Mouse (Mus musculus): ENCODE measurements around the gene Nipa1.

DNA sequence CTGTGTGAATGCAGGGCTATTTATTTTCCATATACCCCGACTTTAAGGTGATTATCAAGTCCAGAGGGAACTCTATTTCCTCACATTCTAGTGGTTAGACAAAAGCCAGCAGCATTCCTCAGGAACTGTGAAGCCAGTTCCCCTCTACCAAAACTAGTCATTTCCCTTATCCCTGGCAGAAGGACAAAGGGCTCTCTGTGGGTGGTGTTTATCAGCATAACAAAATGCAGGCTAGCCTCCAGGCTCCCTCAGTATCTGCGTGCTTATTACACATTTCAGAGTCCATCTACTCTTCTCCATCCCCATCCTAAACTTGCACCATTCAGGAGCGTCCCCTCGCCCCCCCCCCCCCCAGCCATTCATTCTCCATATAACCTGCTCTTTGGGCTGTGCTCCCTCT is 20.8 kb downstream of the Nipa1 start:
- TF ChIP-seq HCFC1 (IDR thresholded peaks at IDR 0.05; ENCODE audit: borderline replicate concordance, insufficient read depth, low read length), result no peak
- TF ChIP-seq CHD2 (IDR thresholded peaks at IDR 0.05; ENCODE audit: low read depth, low read length), result no peak
- no peak for TF ChIP-seq ZNF384 (IDR thresholded peaks at IDR 0.05; ENCODE audit: low read depth, low read length)
- TF ChIP-seq ZC3H11A (IDR thresholded peaks at IDR 0.05; ENCODE audit: borderline replicate concordance, low read depth, low read length), result no peak
